Mouse (Mus musculus): Measurements from ENCODE around the gene Actr3.

Gene Actr3

DNA sequence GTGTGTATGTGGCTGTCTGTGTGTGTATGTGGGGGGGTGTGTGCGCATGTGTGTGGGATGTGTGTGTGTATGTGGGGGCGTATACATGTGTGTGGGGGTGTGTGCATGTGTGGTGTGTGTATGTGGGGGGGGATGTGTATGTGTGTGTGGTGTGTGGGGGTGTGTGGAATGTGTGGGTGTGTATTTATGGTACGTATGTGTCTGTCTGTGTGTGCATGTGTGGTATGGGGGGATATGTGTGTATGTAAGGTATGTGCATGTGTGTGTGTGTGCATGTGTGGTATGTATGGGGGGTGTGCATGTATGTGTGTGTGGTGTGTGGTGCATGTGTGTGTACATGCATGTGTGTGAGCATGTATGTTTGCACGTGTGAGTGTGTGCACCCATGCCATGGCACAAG is 70.0 kb downstream of the Actr3 start:
- DNase-seq (ENCODE audit: low read depth, low spot score) = no peak

DNA sequence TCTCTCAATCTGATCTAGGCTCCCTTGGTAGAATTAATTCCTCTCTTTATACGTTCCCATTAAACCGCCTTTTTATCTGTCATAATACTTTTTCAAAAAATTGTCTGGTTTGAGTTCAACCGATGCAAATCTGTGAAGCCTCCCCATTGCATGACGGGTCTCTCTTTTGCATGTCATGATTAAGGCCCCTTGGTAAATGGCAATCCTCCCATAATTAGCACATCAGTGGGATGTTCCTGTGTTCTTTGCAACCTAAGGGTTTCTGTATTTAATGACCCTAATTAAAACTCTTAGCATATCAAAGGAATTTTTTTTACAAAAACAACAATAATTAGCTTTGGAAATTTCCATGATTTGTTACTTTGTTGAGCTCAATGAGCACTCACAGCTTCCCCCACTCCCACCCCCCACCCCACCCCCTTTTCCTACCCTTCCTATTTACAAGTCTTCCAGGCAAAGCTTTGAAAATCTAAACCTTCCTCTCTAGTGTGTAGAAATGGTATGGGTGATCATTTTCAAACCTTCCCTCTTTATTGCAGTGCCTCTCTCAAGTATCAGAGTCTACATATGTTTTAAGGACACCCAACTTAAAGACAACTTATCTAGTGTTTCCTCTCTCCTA is 84.0 kb downstream of the Actr3 start:
- no peak for DNase-seq (ENCODE audit: low read depth, low spot score)

DNA sequence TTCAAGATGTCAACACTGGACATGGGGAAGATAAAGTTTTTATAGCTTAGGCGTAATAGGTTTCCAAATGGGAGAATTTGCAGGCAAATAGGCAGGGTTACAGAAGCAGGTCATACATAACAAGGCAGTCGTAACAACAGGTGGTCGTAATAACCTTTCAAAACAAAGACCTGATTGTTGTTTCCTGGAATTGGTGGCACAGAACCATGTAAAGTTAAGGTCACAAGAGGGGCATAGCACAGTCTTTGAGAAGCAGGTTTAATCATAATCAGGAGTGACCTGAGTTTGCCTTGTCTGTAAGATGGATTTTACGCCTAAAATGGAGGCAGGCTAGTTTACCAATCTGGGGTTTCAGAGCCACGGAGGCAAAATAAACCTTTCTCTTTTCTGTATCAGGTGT is 84.7 kb downstream of the Actr3 start:
- no peak for DNase-seq (ENCODE audit: low read depth, low spot score)

GRCm38 (mm10) chr1:125345854-125346253 is 89.7 kb downstream of the Actr3 start:
- no peak for DNase-seq (ENCODE audit: low read depth, low spot score)

DNA sequence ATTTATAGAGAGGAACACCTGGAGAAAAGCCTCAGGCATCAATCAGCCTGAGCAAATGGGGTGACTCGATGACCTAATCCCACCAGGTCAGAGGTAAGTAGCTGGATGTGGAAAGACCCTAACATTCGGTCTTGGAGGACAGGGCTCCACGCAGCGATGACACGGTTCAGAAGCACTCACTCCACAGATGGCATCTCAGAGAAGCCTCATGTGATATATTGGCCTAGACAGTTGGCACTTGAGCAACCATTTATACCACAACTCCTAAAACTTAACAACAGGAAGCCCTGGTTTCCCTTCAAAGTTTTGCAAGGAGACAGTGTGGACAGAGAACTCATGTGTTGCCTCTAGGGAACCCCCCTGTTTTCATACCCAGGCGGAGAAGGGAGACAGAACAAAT is 90.1 kb downstream of the Actr3 start:
- DNase-seq (ENCODE audit: low read depth, low spot score) = no peak

- no peak for DNase-seq (ENCODE audit: low read depth, low spot score)
Measured at GRCm38 (mm10) chr1:125343105-125343504, 92.4 kb downstream of the Actr3 start.

Data from 3T3-L1 (cell line).